Mouse (Mus musculus): Measurements from ENCODE around the gene Map7d1. TPM values are rescaled to one million over a fixed set of nuclear protein-coding genes. Genes with fewer than 3 reads are reported as not detected.

Gene Map7d1
- polyA plus RNA-seq, 1 experiment from 2014 or later: 83.5 TPM

Other genes with a start within 250 kb of the Map7d1 start
- gene Csf3r, start 231.8 kb downstream of the Map7d1 start, polyA plus RNA-seq (2016; fragmentation: Nextera tagmentation; extraction: Ambion mirVana): 0.33 and 0.39 TPM in 2 replicates
- 153 and 162 TPM in 2 replicates for gene Mrps15, start 209.4 kb downstream of the Map7d1 start, polyA plus RNA-seq (2016; fragmentation: Nextera tagmentation; extraction: Ambion mirVana)
- 18.2 and 19.0 TPM in 2 replicates for gene Oscp1, start 197.8 kb downstream of the Map7d1 start, polyA plus RNA-seq (2016; fragmentation: Nextera tagmentation; extraction: Ambion mirVana)
- gene Lsm10, start 159.7 kb downstream of the Map7d1 start, polyA plus RNA-seq (2016; fragmentation: Nextera tagmentation; extraction: Ambion mirVana): 43.2 and 44.3 TPM in 2 replicates
- 41.1 and 45.2 TPM in 2 replicates for gene Stk40, start 152.4 kb downstream of the Map7d1 start, polyA plus RNA-seq (2016; fragmentation: Nextera tagmentation; extraction: Ambion mirVana)
- gene Eva1b, start 108.6 kb downstream of the Map7d1 start, polyA plus RNA-seq (2016; fragmentation: Nextera tagmentation; extraction: Ambion mirVana): 65.6 and 67.5 TPM in 2 replicates
- 7.2 and 8.4 TPM in 2 replicates for gene Sh3d21, start 92.9 kb downstream of the Map7d1 start, polyA plus RNA-seq (2016; fragmentation: Nextera tagmentation; extraction: Ambion mirVana)
- 303 and 349 TPM in 2 replicates for gene Thrap3, start 53.6 kb downstream of the Map7d1 start, polyA plus RNA-seq (2016; fragmentation: Nextera tagmentation; extraction: Ambion mirVana)
- gene Trappc3, start 6.0 kb upstream of the Map7d1 start, polyA plus RNA-seq (2016; fragmentation: Nextera tagmentation; extraction: Ambion mirVana): 105 and 111 TPM in 2 replicates
- gene Col8a2, start 30.4 kb upstream of the Map7d1 start, polyA plus RNA-seq (2016; fragmentation: Nextera tagmentation; extraction: Ambion mirVana): 13.3 and 16.7 TPM in 2 replicates
- 84.9 and 87.5 TPM in 2 replicates for gene Adprhl2, start 65.4 kb upstream of the Map7d1 start, polyA plus RNA-seq (2016; fragmentation: Nextera tagmentation; extraction: Ambion mirVana)
- 13.6 and 14.8 TPM in 2 replicates for gene Tekt2, start 69.3 kb upstream of the Map7d1 start, polyA plus RNA-seq (2016; fragmentation: Nextera tagmentation; extraction: Ambion mirVana)
- gene Ago3, start 173.2 kb upstream of the Map7d1 start, polyA plus RNA-seq (2016; fragmentation: Nextera tagmentation; extraction: Ambion mirVana): 17.2 and 18.8 TPM in 2 replicates
- gene Ago1, start 212.2 kb upstream of the Map7d1 start, polyA plus RNA-seq (2016; fragmentation: Nextera tagmentation; extraction: Ambion mirVana): 5.4 and 5.8 TPM in 2 replicates